Mouse (Mus musculus) T-helper 17 cell (primary cell): ENCODE measurements around the gene Uchl3.

Source experiments
- in situ Hi-C, 2 experiments: fragments of 300-600 bp; cut with MboI, MseI; formaldehyde crosslinking; loops; 1 replicate in 1 of 2; 2 replicates in 1 of 2; pipeline ENCODE4 v1.15.1; 2025; ENCODE audit warnings: high pct_unique_total_duplicates in 2 of 2

The Uchl3 gene

GRCm38 (mm10) chr14:101666056-101666455 is 12.3 kb downstream of the Uchl3 start:
- in situ Hi-C loops: no loop called here

- in situ Hi-C loops: no loop called here
Observed at GRCm38 (mm10) chr14:101666536-101666935, 12.8 kb downstream of the Uchl3 start.

- in situ Hi-C loops: no loop called here
Observed at GRCm38 (mm10) chr14:101668626-101669025, 14.9 kb downstream of the Uchl3 start.

- in situ Hi-C loops: no loop called here
Observed at GRCm38 (mm10) chr14:101672226-101672625, 18.5 kb downstream of the Uchl3 start.

GRCm38 (mm10) chr14:101687696-101688095 is 33.9 kb downstream of the Uchl3 start:
- in situ Hi-C loops: no loop called here

- in situ Hi-C loops: no loop called here
Observed at GRCm38 (mm10) chr14:101688406-101688805, 34.6 kb downstream of the Uchl3 start.

- in situ Hi-C loops: loop anchor here in 1 of 2 experiments (10.0 kb wide), 1 partner anchor 1590 kb away; no protein-coding TSS in a partner anchor
Observed at GRCm38 (mm10) chr14:101704479-101704878, 50.7 kb downstream of the Uchl3 start.

- in situ Hi-C loops: loop anchor here in 1 of 2 experiments (10.0 kb wide), 1 partner anchor 1592 kb away; no protein-coding TSS in a partner anchor
Observed at GRCm38 (mm10) chr14:101707088-101707487, 53.3 kb downstream of the Uchl3 start.

GRCm38 (mm10) chr14:101714414-101714813 is 60.6 kb downstream of the Uchl3 start:
- in situ Hi-C loops: no loop called here

GRCm38 (mm10) chr14:101729237-101729971 is 75.6 kb downstream of the Uchl3 start, which contains the start of the genes Gm9922 and Lmo7:
TSS of gene Gm9922 (minus strand) at chr14:101729814.
TSS of gene Lmo7 (plus strand) at chr14:101729957.
- in situ Hi-C loops: no loop called here

GRCm38 (mm10) chr14:101729972-101730692 is 76.4 kb downstream of the Uchl3 start:
- in situ Hi-C loops: no loop called here

GRCm38 (mm10) chr14:101733542-101734303 is 80.0 kb downstream of the Uchl3 start:
- in situ Hi-C loops: no loop called here

- in situ Hi-C loops: no loop called here
Observed at GRCm38 (mm10) chr14:101737501-101737900, 83.7 kb downstream of the Uchl3 start.
